Mouse (Mus musculus): Measurements from ENCODE around the gene Synrg.

DNA sequence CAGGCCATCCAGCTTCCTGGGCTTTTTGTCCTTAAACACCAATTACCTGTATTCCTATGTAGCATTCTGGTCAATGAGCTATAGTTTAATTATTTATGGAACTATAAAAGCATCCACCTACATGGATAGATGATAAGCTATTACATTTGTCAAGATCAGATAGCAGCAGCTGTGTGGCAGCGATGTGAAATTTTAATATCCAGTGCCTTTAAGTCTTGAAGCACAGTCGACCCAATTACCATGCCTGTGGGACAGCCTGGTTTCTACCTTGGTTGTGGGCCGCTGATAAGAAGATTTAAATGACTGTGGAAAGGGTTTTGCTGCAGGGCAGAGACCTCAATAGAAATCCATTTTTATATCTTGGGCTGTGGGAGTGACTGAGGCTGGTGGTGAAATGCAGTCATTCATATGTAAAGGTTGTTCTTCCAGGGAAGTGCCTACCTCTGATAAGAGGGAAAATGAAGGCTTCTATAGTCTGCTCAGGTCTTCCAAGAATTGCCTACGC lies 35.2 kb downstream of the Synrg start:
- TF ChIP-seq TAL1 (IDR thresholded peaks at IDR 0.05; ENCODE audit: low read length) (no peak), GATA1 (IDR thresholded peaks at IDR 0.05; ENCODE audit: low read length) (no peak)

Measured in erythroblast, embryonic 14.5 days (primary cell).